Mouse (Mus musculus) c-Kit-positive CD71-negative TER-119-negative erythroid progenitor cells, embryonic 14.5 days (primary cell): ENCODE measurements around the gene Wdr86.
"Not testable (repeated sequence)": the region's sequence is repeated elsewhere in the genome, so short reads cannot be mapped to it uniquely, and the experiment has no call there.

Source experiments
- DNase-seq: peaks from one replicate; pipeline ENCODE4 v3.0.0-alpha.2; 2013; ENCODE audit warnings: low read depth

The Wdr86 gene

GRCm38 (mm10) chr5:24733134-24733533 is 2.6 kb upstream of the Wdr86 start:
- no peak for DNase-seq

GRCm38 (mm10) chr5:24730986-24731385 is 459 bp upstream of the Wdr86 start:
- DNase-seq, result no peak

GRCm38 (mm10) chr5:24729797-24730487 is 585 bp downstream of the Wdr86 start:
- no peak for DNase-seq

GRCm38 (mm10) chr5:24726901-24727836 is 3.4 kb downstream of the Wdr86 start:
- DNase-seq, result no peak

- no peak for DNase-seq
Measured at GRCm38 (mm10) chr5:24725897-24726296, 4.6 kb downstream of the Wdr86 start.

GRCm38 (mm10) chr5:24724805-24725204 is 5.7 kb downstream of the Wdr86 start:
- DNase-seq, result no peak

- no peak for DNase-seq
Measured at GRCm38 (mm10) chr5:24724270-24724634, 6.3 kb downstream of the Wdr86 start.

GRCm38 (mm10) chr5:24723527-24724269 is 6.8 kb downstream of the Wdr86 start:
- DNase-seq, result no peak

GRCm38 (mm10) chr5:24719852-24720251 is 10.7 kb downstream of the Wdr86 start:
- no peak for DNase-seq

GRCm38 (mm10) chr5:24718076-24718475 is 12.5 kb downstream of the Wdr86 start:
- DNase-seq, result no peak

GRCm38 (mm10) chr5:24713987-24714386 is 16.5 kb downstream of the Wdr86 start:
- DNase-seq, result no peak

- DNase-seq, result no peak
Measured at GRCm38 (mm10) chr5:24713199-24713598, 17.3 kb downstream of the Wdr86 start.

- DNase-seq, result no peak
Measured at GRCm38 (mm10) chr5:24711615-24712014, 18.9 kb downstream of the Wdr86 start.

GRCm38 (mm10) chr5:24709962-24710361 is 20.6 kb downstream of the Wdr86 start:
- DNase-seq, result no peak

GRCm38 (mm10) chr5:24704615-24705014 is 25.9 kb downstream of the Wdr86 start:
- no peak for DNase-seq

- no peak for DNase-seq
Measured at GRCm38 (mm10) chr5:24701271-24701670, 29.3 kb downstream of the Wdr86 start.

- no peak for DNase-seq
Measured at GRCm38 (mm10) chr5:24696704-24697103, 33.8 kb downstream of the Wdr86 start.

- DNase-seq, result peak; percentile 51
Measured at GRCm38 (mm10) chr5:24687696-24688095, 42.8 kb downstream of the Wdr86 start.

- DNase-seq, result not testable (repeated sequence)
Measured at GRCm38 (mm10) chr5:24686671-24687420, 43.7 kb downstream of the Wdr86 start.

GRCm38 (mm10) chr5:24686176-24686575 is 44.4 kb downstream of the Wdr86 start:
- peak; percentile 63 for DNase-seq

- peak; percentile 99 for DNase-seq
Measured at GRCm38 (mm10) chr5:24685366-24686093, 45.0 kb downstream of the Wdr86 start, which contains the start of gene Nub1. Gene Nub1 (plus strand): TSS chr5:24685532.
